Mouse (Mus musculus) intestine, embryonic 14.5 days (tissue): Measurements from ENCODE around the gene Gramd1c. TPM values are rescaled to one million over a fixed set of nuclear protein-coding genes. Genes with fewer than 3 reads are reported as not detected.

Experiments
- ATAC-seq: fragments of 200-750 bp; cut with Nextera tagmentation; replicated peaks from 2 replicates; pipeline ENCODE4 v1.8.0; 2017; ENCODE audit warnings: low read depth, moderate number of reproducible peaks, moderate TSS enrichment, moderate library complexity; ENCODE audit not compliant: low FRiP score, low TSS enrichment
- DNase-seq: peaks from one replicate; pipeline ENCODE4 v3.0.0-alpha.2; 2018; ENCODE audit warnings: low spot score
- H3K27ac ChIP-seq: fragments of 300-500 bp; sonication (generic); 2 replicates; pipeline ENCODE4 v1.5.1; 2014; ENCODE audit warnings: low read depth, mild to moderate bottlenecking, control low read depth
- H3K27me3 ChIP-seq: fragments of 300-500 bp; sonication (generic); replicated peaks from 2 replicates; pipeline ENCODE4 v1.6.1; 2014; ENCODE audit warnings: low read length, control low read depth; ENCODE audit not compliant: control insufficient read depth, insufficient read depth
- H3K36me3 ChIP-seq: fragments of 300-500 bp; sonication (generic); 2 replicates; pipeline ENCODE4 v1.6.1; 2014; ENCODE audit warnings: low read length, control low read depth; ENCODE audit not compliant: control insufficient read depth, insufficient read depth
- H3K4me1 ChIP-seq: fragments of 300-500 bp; sonication (generic); replicated peaks from 2 replicates; pipeline ENCODE4 v1.6.1; 2014; ENCODE audit warnings: low read length, control low read depth, mixed read lengths; ENCODE audit not compliant: control insufficient read depth, insufficient read depth
- H3K4me2 ChIP-seq: fragments of 300-500 bp; sonication (generic); 2 replicates; pipeline ENCODE4 v1.6.1; 2014; ENCODE audit warnings: low read length
- H3K4me3 ChIP-seq: fragments of 300-500 bp; sonication (generic); 2 replicates; pipeline ENCODE4 v1.5.1; 2014; ENCODE audit warnings: low read depth, low read length, control low read depth, mixed read lengths
- H3K9ac ChIP-seq: fragments of 300-500 bp; sonication (generic); 2 replicates; pipeline ENCODE4 v1.6.1; 2014; ENCODE audit warnings: mild to moderate bottlenecking, low read length
- H3K9me3 ChIP-seq: fragments of 300-500 bp; sonication (generic); 2 replicates; pipeline ENCODE4 v1.6.1; 2016; ENCODE audit warnings: low read length, control low read depth; ENCODE audit not compliant: control insufficient read depth
- WGBS: fragments of 180-500 bp; shearing (Covaris S2); extraction: QIAGEN DNeasy Blood & Tissue Kit; methylation state at CpG from one replicate; pipeline ENCODE4 v1.1.7; 2014; 5-methylcytosine and 5-hydroxymethylcytosine counted together
- polyA plus RNA-seq: library from polyadenylated mRNA; unstranded; fragments of >200 nt; fragmentation: Nextera tagmentation; extraction: Ambion mirVana; gene quantifications from 2 replicates; pipeline ENCODE4 v1.2.1, GENCODE M21; 2014

Gramd1c gene
- 7.0 and 7.2 TPM in 2 replicates for polyA plus RNA-seq

GRCm38 (mm10) chr16:44063025-44063894 lies at the start of gene Gramd1c:
TSS of gene Gramd1c (minus strand) at chr16:44063345.
- WGBS = 6% methylated on average over 45 of the region's 45 CpGs
- ATAC-seq (peak; percentile 84), DNase-seq (peak; percentile 84)
- Histone ChIP-seq H3K4me1 (no peaks in the 10 kb centered on the region), H3K4me3 (peak within 1 kb of the TSS; percentile 61), H3K4me2 (peak within 1 kb of the TSS; percentile 56), H3K9ac (peak within 1 kb of the TSS; percentile 62), H3K9me3 (no peaks in the 10 kb centered on the region), H3K27ac (peak within 1 kb of the TSS; percentile 12; the same call in 1 of the 2 replicates), H3K27me3 (no peaks in the 10 kb centered on the region), H3K36me3 (no peaks in the 10 kb centered on the region)

- Histone ChIP-seq H3K4me1 (peaks cover 5% of the 10 kb centered on the region; the same call in 1 of the 2 replicates), H3K9ac (no peak overlapping the region), H3K36me3 (peaks cover 57% of the 10 kb centered on the region), H3K27ac (peak overlapping the region; percentile 77), H3K4me2 (no peak overlapping the region), H3K9me3 (no peaks in the 10 kb centered on the region), H3K27me3 (no peaks in the 10 kb centered on the region), H3K4me3 (no peak overlapping the region)
- ATAC-seq (peak; percentile 85), DNase-seq (no peak)
- WGBS = 40% methylated on average over 4 of the region's 4 CpGs
These were observed 45.9 kb upstream of the Gramd1c start for GRCm38 (mm10) chr16:44109002-44109401.

GRCm38 (mm10) chr16:44105211-44105610 lies 42.1 kb upstream of the Gramd1c start:
- no peak for ATAC-seq

DNA sequence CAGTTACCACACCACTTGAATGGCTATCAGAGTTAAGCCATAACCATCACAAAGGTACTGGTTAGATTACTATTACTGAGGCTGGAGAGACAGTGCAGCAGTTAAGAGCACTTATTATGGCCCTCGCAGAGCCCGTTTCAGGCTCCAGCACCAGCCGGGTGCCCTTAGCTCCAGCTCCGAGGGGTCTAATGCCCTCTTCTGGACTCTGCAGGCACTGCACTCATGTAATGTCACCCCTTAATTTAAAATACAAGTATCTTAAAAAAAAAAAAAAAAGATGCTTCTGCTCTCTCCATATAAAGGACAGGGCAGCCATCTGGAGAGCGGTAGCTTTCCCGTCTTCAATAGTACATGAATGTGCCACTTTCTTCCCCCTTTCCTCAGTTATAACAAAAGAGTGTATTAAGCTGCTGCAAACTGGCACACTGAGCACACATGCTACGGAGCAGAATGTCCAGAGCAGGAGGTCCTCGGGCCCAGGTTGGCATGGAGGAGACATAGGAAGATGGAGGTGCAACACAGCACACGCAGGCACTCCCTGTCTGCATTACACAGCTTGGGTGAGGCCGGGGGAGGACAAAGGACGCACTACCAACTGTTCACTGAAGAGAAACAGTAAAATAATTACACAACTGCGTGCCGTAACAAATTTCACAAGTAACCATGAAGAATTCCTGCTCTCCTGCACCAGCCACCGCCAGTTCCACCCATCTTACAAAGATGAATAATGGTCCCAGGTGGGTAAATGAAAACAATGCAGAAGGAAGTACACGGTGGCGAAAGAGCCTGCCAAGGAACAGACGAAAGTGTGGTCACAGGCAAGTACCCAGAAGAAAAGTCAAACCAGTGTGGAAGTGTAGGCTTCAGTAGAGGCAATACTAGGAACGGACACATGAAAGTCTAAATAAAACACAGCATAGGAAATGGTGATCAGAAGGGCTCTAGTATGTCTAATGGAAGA lies 40.9 kb upstream of the Gramd1c start:
- no peak overlapping the region for H3K27ac ChIP-seq
- no peaks in the 10 kb centered on the region for H3K9me3 ChIP-seq
- ATAC-seq (no peak), DNase-seq (no peak)
- 90% methylated on average over 18 of the region's 18 CpGs for WGBS
- no peak overlapping the region for H3K4me3 ChIP-seq
- H3K36me3 ChIP-seq = peaks cover 78% of the 10 kb centered on the region
- no peak overlapping the region for H3K9ac ChIP-seq
- H3K27me3 ChIP-seq = no peaks in the 10 kb centered on the region
- H3K4me1 ChIP-seq = peaks cover 5% of the 10 kb centered on the region; the same call in 1 of the 2 replicates
- H3K4me2 ChIP-seq = no peak overlapping the region

More at GRCm38 (mm10) chr16:44105211-44105610, 42.1 kb upstream of the Gramd1c start:
- H3K9ac ChIP-seq = no peak overlapping the region
- WGBS = 86% methylated on average over 2 of the region's 2 CpGs
- no peak overlapping the region for H3K27ac ChIP-seq
- H3K9me3 ChIP-seq = no peaks in the 10 kb centered on the region
- DNase-seq = no peak
- H3K4me1 ChIP-seq = peaks cover 5% of the 10 kb centered on the region; the same call in 1 of the 2 replicates
- no peak overlapping the region for H3K4me2 ChIP-seq
- no peaks in the 10 kb centered on the region for H3K27me3 ChIP-seq
- H3K36me3 ChIP-seq = peaks cover 72% of the 10 kb centered on the region
- H3K4me3 ChIP-seq = no peak overlapping the region

- H3K27ac ChIP-seq = no peak overlapping the region
- ATAC-seq (no peak), DNase-seq (no peak)
- H3K9me3 ChIP-seq = no peaks in the 10 kb centered on the region
- H3K4me3 ChIP-seq = no peak overlapping the region
- WGBS = 94% methylated on average over 2 of the region's 2 CpGs
- H3K9ac ChIP-seq = no peak overlapping the region
- H3K36me3 ChIP-seq = peaks cover 78% of the 10 kb centered on the region
- no peaks in the 10 kb centered on the region for H3K4me1 ChIP-seq
- no peak overlapping the region for H3K4me2 ChIP-seq
- H3K27me3 ChIP-seq = no peaks in the 10 kb centered on the region
These were observed 39.8 kb upstream of the Gramd1c start for GRCm38 (mm10) chr16:44102925-44103324.

- H3K36me3 ChIP-seq = peaks cover 76% of the 10 kb centered on the region
- ATAC-seq = no peak
- H3K9me3 ChIP-seq = no peaks in the 10 kb centered on the region
- no peak overlapping the region for H3K27ac ChIP-seq
- DNase-seq = no peak
- H3K9ac ChIP-seq = no peak overlapping the region
- H3K27me3 ChIP-seq = no peaks in the 10 kb centered on the region
- 89% methylated on average over 12 of the region's 12 CpGs for WGBS
- H3K4me1 ChIP-seq = no peaks in the 10 kb centered on the region
- no peak overlapping the region for H3K4me3 ChIP-seq
- no peak overlapping the region for H3K4me2 ChIP-seq
These were observed 38.1 kb upstream of the Gramd1c start for GRCm38 (mm10) chr16:44101181-44101710.

- Histone ChIP-seq H3K36me3 (peaks cover 84% of the 10 kb centered on the region), H3K9ac (no peak overlapping the region), H3K4me3 (no peak overlapping the region), H3K27me3 (no peaks in the 10 kb centered on the region), H3K9me3 (no peaks in the 10 kb centered on the region), H3K4me1 (no peaks in the 10 kb centered on the region), H3K27ac (no peak overlapping the region), H3K4me2 (no peak overlapping the region)
- ATAC-seq = no peak
- no peak for DNase-seq
- 94% methylated on average over 7 of the region's 7 CpGs for WGBS
These were observed 36.2 kb upstream of the Gramd1c start for GRCm38 (mm10) chr16:44099377-44099776.

DNA sequence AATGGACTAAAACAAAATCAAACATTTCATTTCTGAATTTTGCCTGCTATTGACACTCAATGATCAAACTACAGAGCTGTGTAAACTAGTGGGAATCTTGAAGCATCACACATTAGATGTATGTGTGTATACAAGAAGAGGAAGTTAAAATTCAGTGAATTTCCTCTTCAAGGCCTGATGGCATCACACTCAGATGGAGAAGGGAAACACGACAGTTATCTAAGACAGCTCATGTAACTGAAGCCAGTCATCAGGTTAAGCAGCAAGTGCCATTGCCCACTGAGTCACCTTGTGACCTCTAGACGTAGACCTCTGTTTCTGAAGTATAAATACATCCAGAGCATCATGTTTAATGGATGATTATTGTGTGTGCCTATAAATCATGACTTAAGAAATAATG lies 24.5 kb upstream of the Gramd1c start:
- WGBS = 55% methylated on average over 2 of the region's 2 CpGs
- H3K27me3 ChIP-seq = no peaks in the 10 kb centered on the region
- H3K36me3 ChIP-seq = peaks cover 71% of the 10 kb centered on the region

More for the DNA sequence above, 24.5 kb upstream of the Gramd1c start:
- H3K4me1 ChIP-seq = no peaks in the 10 kb centered on the region
- ATAC-seq = no peak
- H3K4me3 ChIP-seq = no peak overlapping the region
- no peak overlapping the region for H3K27ac ChIP-seq
- no peaks in the 10 kb centered on the region for H3K9me3 ChIP-seq
- H3K9ac ChIP-seq = no peak overlapping the region
- H3K4me2 ChIP-seq = no peak overlapping the region
- no peak for DNase-seq
